Mouse (Mus musculus): ENCODE measurements at regions not wholly inside any gene's neighbourhood (a gene's known extent, or its start where the extent isn't known, plus 50 kb on each side); places are given as distances from the start of the nearest gene placed in this dataset.

GRCm38 (mm10) chr13:103409286-103409685, 75.0 kb upstream of the Mast4 start:
- Histone ChIP-seq H3K9me3 (ENCODE audit: low read length) (no peaks in the 10 kb centered on the region), H3K36me3 (ENCODE audit: insufficient read depth, low read length) (no peaks in the 10 kb centered on the region)

GRCm38 (mm10) chr13:103396526-103397020, 62.3 kb upstream of the Mast4 start:
- Histone ChIP-seq H3K27me3 (ENCODE audit: insufficient read depth, low read length) (no peaks in the 10 kb centered on the region), H3K4me3 (replicated peaks; ENCODE audit: low read length) (no peak overlapping the region), H3K36me3 (ENCODE audit: insufficient read depth, low read length) (no peaks in the 10 kb centered on the region), H3K4me1 (replicated peaks; ENCODE audit: low read depth, low read length) (no peaks in the 10 kb centered on the region), H3K9me3 (ENCODE audit: low read length) (no peaks in the 10 kb centered on the region)
- TF ChIP-seq NANOG (IDR thresholded peaks at IDR 0.05; ENCODE audit: borderline replicate concordance, low read length), result no peak
- TF ChIP-seq CTCF (conservative IDR thresholded peaks at IDR 0.05; ENCODE audit: low read length), result no peak
- TF ChIP-seq POU5F1 (IDR thresholded peaks at IDR 0.05; ENCODE audit: borderline replicate concordance, low read length), result no peak

More at GRCm38 (mm10) chr13:103409286-103409685, 75.0 kb upstream of the Mast4 start:
- no peaks in the 10 kb centered on the region for H3K27me3 ChIP-seq (ENCODE audit: insufficient read depth, low read length)
- no peak for TF ChIP-seq POU5F1 (IDR thresholded peaks at IDR 0.05; ENCODE audit: borderline replicate concordance, low read length)
- TF ChIP-seq CTCF (conservative IDR thresholded peaks at IDR 0.05; ENCODE audit: low read length), result no peak
- no peak for TF ChIP-seq NANOG (IDR thresholded peaks at IDR 0.05; ENCODE audit: borderline replicate concordance, low read length)
- H3K4me1 ChIP-seq (replicated peaks; ENCODE audit: low read depth, low read length), result no peaks in the 10 kb centered on the region
- H3K4me3 ChIP-seq (replicated peaks; ENCODE audit: low read length), result no peak overlapping the region

GRCm38 (mm10) chr13:103396099-103396498, 61.8 kb upstream of the Mast4 start:
- no peaks in the 10 kb centered on the region for H3K36me3 ChIP-seq (ENCODE audit: insufficient read depth, low read length)
- H3K27me3 ChIP-seq (ENCODE audit: insufficient read depth, low read length), result no peaks in the 10 kb centered on the region
- H3K9me3 ChIP-seq (ENCODE audit: low read length), result no peaks in the 10 kb centered on the region
- TF ChIP-seq NANOG (IDR thresholded peaks at IDR 0.05; ENCODE audit: borderline replicate concordance, low read length), result no peak
- TF ChIP-seq POU5F1 (IDR thresholded peaks at IDR 0.05; ENCODE audit: borderline replicate concordance, low read length), result no peak
- TF ChIP-seq CTCF (conservative IDR thresholded peaks at IDR 0.05; ENCODE audit: low read length), result no peak
- no peaks in the 10 kb centered on the region for H3K4me1 ChIP-seq (replicated peaks; ENCODE audit: low read depth, low read length)
- no peak overlapping the region for H3K4me3 ChIP-seq (replicated peaks; ENCODE audit: low read length)

- peaks cover 3% of the 10 kb centered on the region; the same call in 1 of the 2 replicates for H3K9me3 ChIP-seq (ENCODE audit: low read length)
- no peaks in the 10 kb centered on the region for H3K4me1 ChIP-seq (replicated peaks; ENCODE audit: low read depth, low read length)
- no peaks in the 10 kb centered on the region for H3K27me3 ChIP-seq (ENCODE audit: insufficient read depth, low read length)
- no peak for TF ChIP-seq POU5F1 (IDR thresholded peaks at IDR 0.05; ENCODE audit: borderline replicate concordance, low read length)
- no peak for TF ChIP-seq CTCF (conservative IDR thresholded peaks at IDR 0.05; ENCODE audit: low read length)
- no peak for TF ChIP-seq NANOG (IDR thresholded peaks at IDR 0.05; ENCODE audit: borderline replicate concordance, low read length)
- H3K36me3 ChIP-seq (ENCODE audit: insufficient read depth, low read length), result no peaks in the 10 kb centered on the region
- no peak overlapping the region for H3K4me3 ChIP-seq (replicated peaks; ENCODE audit: low read length)
Observed at GRCm38 (mm10) chr13:103392581-103392980, 58.3 kb upstream of the Mast4 start.

GRCm38 (mm10) chr13:103391396-103391795, 57.1 kb upstream of the Mast4 start:
- H3K27me3 ChIP-seq (ENCODE audit: insufficient read depth, low read length), result no peaks in the 10 kb centered on the region
- TF ChIP-seq POU5F1 (IDR thresholded peaks at IDR 0.05; ENCODE audit: borderline replicate concordance, low read length) (no peak), NANOG (IDR thresholded peaks at IDR 0.05; ENCODE audit: borderline replicate concordance, low read length) (no peak), CTCF (conservative IDR thresholded peaks at IDR 0.05; ENCODE audit: low read length) (no peak)
- no peaks in the 10 kb centered on the region for H3K4me1 ChIP-seq (replicated peaks; ENCODE audit: low read depth, low read length)
- no peak overlapping the region for H3K4me3 ChIP-seq (replicated peaks; ENCODE audit: low read length)
- H3K9me3 ChIP-seq (ENCODE audit: low read length), result peaks cover 3% of the 10 kb centered on the region; the same call in 1 of the 2 replicates
- H3K36me3 ChIP-seq (ENCODE audit: insufficient read depth, low read length), result no peaks in the 10 kb centered on the region

GRCm38 (mm10) chr13:103390991-103391390, 56.7 kb upstream of the Mast4 start:
- Histone ChIP-seq H3K4me3 (replicated peaks; ENCODE audit: low read length) (no peak overlapping the region), H3K9me3 (ENCODE audit: low read length) (peaks cover 3% of the 10 kb centered on the region; the same call in 1 of the 2 replicates), H3K36me3 (ENCODE audit: insufficient read depth, low read length) (no peaks in the 10 kb centered on the region), H3K27me3 (ENCODE audit: insufficient read depth, low read length) (no peaks in the 10 kb centered on the region), H3K4me1 (replicated peaks; ENCODE audit: low read depth, low read length) (no peaks in the 10 kb centered on the region)
- no peak for TF ChIP-seq NANOG (IDR thresholded peaks at IDR 0.05; ENCODE audit: borderline replicate concordance, low read length)
- no peak for TF ChIP-seq CTCF (conservative IDR thresholded peaks at IDR 0.05; ENCODE audit: low read length)
- TF ChIP-seq POU5F1 (IDR thresholded peaks at IDR 0.05; ENCODE audit: borderline replicate concordance, low read length), result no peak

- Histone ChIP-seq H3K27me3 (ENCODE audit: insufficient read depth, low read length) (no peaks in the 10 kb centered on the region), H3K9me3 (ENCODE audit: low read length) (peaks cover 3% of the 10 kb centered on the region; the same call in 1 of the 2 replicates), H3K4me1 (replicated peaks; ENCODE audit: low read depth, low read length) (no peaks in the 10 kb centered on the region), H3K4me3 (replicated peaks; ENCODE audit: low read length) (no peak overlapping the region), H3K36me3 (ENCODE audit: insufficient read depth, low read length) (no peaks in the 10 kb centered on the region)
- TF ChIP-seq POU5F1 (IDR thresholded peaks at IDR 0.05; ENCODE audit: borderline replicate concordance, low read length) (no peak), NANOG (IDR thresholded peaks at IDR 0.05; ENCODE audit: borderline replicate concordance, low read length) (no peak), CTCF (conservative IDR thresholded peaks at IDR 0.05; ENCODE audit: low read length) (no peak)
Observed at GRCm38 (mm10) chr13:103386948-103387347, 52.7 kb upstream of the Mast4 start.
